Mouse (Mus musculus) frontal cortex, postnatal 36 days (tissue): ENCODE results near the gene Qtrt1.

ENCODE experiments used
- DNase-seq, 2 experiments: peaks; one replicate each; pipeline ENCODE4 v3.0.0; 2022; ENCODE audit warnings: low spot score in 2 of 2

Gene Qtrt1

DNA sequence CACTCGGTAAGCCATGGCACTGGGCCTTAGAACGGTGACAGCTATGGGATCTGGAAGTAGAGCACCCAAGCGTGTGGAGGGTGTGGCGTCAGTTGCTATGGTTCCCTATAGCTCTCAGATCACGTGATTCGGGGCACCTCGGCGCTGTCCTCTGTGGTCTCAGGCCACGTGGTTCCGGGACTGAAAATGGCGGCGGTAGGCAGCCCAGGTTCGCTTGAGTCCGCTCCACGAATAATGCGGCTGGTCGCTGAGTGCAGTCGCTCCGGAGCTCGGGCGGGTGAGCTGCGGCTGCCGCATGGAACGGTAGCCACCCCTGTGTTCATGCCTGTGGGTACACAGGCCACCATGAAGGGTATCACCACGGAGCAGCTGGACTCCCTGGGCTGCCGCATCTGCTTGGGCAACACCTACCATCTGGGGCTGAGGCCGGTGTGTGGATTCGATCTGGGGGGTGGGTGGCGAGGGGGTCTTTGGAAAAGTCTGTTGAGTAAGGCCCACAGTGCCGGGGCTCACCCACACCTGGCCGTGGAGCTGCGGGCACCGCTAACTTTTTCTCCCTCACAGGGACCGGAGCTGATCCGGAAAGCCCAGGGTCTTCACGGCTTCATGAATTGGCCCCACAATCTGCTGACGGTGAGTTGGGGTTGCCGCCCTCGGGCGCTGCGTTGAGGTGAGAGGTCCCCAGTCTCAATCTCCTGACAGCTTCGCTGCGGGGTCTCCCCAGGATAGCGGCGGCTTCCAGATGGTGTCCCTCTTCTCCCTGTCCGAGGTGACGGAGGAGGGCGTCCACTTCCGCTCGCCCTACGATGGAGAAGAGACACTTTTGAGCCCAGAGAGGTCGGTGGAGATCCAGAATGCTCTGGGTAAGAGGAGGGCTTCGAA is at the start of gene Qtrt1:
Gene Qtrt1 (plus strand): TSS at position 169 of the 882 bp plus-strand sequence.
- DNase-seq: peak; percentile 88 to 93

DNA sequence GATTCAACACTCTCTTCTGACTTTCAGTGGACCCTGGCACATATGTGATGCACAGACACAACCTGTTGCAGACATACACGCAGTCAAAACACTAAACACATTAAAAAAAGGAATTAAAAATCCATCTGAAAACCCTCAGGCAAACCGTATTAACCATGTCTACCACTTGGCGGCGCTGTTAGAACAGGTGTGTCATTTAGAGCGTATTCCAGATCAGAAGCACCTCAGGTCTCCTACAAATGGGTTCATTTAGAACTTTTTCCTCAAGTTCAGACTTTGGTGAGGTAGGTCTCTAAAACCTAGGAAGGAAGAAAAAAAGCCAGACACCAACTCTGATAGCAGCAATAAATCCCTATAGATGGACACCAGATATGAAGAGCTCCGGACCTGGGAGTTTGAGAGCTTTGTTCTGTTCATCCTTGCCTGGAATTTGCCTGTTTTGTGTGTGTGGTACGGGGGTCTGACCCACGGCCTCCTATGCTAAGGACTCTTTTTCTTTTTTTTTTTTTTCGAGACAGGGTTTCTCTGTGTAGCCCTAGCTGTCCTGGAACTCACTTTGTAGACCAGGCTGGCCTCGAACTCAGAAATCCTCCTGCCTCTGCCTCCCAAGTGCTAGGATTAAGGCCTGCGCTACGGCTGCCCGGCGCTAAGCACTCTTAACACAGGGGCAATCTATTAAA is 45.0 kb upstream of the Qtrt1 start:
- peak; percentile 59 to 69 for DNase-seq

DNA sequence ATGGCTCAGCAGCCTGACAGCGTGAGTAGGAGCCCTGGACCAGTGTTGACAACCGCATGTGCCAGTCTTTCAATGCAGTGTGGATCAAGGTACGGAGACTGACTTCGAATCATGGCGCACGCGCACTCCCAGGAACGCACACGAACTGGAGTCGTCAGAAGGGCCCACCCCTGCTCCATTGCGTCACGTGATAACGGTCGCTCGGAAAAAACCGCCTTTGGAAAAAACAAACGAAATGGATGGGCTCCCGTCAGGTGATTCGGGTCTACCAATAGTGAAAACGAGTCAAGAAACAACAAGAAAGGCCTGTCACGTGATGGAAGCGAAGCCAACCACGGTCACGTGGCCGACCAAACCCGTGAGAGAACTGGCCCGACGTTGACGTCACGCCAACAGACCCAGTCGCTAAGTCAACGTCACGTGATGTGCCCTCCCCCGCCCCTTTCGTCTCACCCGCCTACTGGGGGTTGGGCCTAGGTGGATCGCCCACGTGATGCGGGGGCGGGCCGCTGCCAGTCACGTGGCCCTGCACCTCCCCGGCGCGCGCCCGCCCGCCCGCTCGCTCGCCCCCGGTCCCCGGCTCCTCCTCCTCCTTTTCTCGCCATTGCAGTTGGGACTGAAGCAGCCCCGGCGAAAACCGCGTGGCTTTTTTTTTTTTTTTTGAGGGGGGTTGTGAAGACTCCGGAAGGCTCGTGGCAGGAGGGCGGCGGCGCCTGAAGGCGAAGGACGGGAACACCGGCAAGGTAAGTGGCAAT is 44.1 kb upstream of the Qtrt1 start, which contains the start of gene Ilf3:
Gene Ilf3 (plus strand): TSS at position 515 of the 755 bp plus-strand sequence.
- peak; percentile 100 for DNase-seq

DNA sequence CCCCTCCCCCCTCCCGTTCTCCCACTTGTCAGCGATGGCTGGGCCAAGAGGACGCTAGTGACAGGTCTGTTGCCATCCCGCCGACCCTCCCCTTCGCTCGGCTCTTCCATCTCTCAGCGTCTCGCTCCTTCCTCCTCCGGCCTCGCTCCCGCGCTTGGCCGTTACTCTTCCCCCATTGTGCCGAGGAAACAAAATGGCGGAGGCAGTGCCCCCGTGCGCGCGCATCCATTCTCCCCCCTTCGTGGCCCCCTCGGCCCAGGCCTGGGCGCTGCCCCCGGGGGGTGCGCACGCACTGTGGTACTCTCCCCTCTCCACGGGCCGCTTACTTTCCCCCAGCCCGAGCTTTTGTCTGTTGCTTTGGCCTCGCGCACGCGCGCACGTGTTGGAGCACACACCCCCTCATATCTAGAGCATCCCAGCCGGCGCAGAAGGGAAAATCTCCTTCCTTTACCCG is 43.5 kb upstream of the Qtrt1 start:
- peak; percentile 67 to 68 for DNase-seq

DNA sequence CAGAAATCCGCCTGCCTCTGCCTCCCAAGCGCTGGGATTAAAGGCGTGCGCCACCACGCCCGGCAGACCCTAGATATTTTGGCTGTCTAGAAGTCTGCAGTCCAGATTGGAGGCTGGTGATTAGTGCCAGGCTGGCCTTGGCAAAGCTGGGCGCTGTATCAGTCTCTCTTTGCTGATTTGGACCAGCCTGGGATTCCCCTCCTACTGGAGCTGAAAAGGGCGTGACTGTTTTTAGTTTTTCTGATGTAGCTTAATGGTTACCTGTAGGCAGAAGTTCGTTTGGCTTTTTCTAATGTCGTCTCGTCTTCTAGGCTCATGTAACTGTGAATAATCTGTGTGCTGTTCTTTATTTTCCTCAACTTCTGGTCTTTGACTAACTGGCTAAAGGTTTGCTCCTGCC is 42.6 kb upstream of the Qtrt1 start:
- no peak for DNase-seq

GRCm38 (mm10) chr9:21370876-21371275 is 40.8 kb upstream of the Qtrt1 start:
- DNase-seq: no peak

DNA sequence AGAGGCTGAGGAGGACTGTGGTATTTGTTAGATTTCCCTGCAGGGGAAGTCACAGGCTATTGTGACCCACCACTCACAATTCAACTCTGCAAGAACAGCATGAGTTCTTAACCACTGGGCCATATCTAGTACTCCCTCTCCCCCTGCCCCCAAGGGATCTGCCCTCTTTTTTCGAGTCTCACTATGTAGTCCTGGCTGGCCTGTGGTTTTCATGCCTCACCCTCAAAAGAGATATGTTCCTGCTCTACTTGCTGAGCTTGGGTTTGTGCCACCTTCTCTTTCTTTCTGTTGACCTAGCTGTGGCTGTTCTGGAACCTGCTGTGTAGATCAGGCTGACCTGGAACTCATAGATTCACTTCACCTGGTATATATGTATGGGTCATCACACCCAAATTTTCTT is 39.1 kb upstream of the Qtrt1 start:
- DNase-seq: no peak

DNA sequence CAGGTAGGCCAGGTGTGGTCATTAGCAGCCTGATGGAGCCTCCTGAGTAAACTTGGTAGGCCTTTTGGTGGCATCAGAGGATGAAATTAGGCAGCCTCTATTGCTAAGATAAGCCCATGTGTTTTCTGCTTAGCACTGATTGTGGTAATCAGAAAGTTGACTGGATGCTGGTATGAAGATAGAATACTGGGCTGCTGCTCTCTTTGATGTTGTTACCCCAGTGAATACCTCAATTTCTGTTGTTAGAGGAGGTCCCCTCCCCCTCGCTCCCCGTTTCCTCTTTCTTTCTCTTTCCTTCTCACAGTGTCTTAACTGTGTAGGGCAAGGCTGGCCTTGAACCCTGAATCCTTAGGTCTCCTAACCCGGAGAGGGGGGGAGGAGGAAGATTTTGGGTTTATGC is 32.4 kb upstream of the Qtrt1 start:
- DNase-seq: no peak

DNA sequence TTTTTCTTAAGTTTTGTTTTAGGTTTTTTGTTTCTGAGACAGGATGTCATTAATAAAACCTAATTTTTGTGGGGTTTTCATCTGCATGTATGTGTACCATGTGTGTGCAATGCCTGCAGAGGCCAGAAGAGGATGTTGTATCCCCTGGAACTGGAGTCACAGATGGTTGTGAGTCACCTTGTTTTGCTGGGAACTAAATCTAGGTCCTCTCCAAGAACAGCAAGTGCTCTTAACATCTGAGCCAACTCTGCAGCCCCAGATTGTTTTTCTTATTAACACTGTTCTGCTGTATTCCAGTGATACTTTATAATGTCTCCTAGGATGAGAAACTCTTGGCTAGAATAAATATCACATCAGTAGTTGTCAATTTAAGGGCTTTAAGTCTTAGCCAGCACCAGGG is 30.8 kb upstream of the Qtrt1 start:
- no peak for DNase-seq

GRCm38 (mm10) chr9:21383966-21384365 is 27.7 kb upstream of the Qtrt1 start:
- no peak for DNase-seq

DNA sequence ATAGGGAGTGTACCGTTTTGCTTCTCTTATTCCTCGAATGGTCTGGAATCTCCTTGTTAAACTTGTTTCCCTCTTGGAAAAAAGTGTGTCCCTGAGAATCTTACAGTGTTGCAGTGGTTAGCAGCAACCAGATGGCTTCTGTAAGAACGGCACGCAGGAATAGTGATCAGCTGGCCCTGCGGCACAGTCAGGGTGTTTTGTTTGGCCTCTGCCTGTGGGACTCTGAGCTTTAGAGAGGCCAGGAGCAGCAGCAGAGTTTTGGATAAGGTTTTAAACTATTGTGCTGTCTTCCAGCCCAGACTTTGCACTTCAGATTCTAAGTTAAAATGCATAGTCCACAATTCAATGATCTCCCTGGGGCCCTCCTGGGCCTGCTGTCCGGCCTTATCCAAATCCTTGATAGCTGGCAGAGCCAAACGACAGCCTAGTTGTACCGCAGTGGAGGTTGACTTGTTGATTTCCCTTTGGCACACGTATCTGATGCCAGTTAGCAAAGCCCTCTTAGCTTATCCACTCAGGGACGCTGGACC is 18.9 kb upstream of the Qtrt1 start:
- DNase-seq: no peak

GRCm38 (mm10) chr9:21395692-21396091 is 15.9 kb upstream of the Qtrt1 start:
- DNase-seq: no peak

DNA sequence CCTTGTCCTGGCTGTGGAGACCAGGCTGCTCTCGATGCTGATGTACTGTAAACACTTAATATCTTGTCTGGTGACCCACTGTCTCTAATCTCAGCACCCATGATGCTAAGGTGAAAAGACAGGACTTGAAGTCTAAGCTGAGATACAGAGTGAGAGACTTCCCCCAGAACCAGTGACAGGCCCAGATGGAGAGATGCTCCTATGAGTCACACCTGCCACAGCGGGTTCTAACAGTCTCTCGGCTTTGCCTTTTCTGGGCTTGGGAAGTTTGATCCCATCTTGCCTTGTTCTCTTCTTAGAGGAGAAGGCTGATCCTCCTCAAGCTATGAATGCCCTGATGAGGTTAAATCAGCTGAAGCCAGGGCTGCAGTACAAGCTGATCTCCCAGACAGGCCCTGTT is 14.5 kb upstream of the Qtrt1 start:
- no peak for DNase-seq

GRCm38 (mm10) chr9:21401042-21401441 is 10.6 kb upstream of the Qtrt1 start:
- no peak for DNase-seq

DNA sequence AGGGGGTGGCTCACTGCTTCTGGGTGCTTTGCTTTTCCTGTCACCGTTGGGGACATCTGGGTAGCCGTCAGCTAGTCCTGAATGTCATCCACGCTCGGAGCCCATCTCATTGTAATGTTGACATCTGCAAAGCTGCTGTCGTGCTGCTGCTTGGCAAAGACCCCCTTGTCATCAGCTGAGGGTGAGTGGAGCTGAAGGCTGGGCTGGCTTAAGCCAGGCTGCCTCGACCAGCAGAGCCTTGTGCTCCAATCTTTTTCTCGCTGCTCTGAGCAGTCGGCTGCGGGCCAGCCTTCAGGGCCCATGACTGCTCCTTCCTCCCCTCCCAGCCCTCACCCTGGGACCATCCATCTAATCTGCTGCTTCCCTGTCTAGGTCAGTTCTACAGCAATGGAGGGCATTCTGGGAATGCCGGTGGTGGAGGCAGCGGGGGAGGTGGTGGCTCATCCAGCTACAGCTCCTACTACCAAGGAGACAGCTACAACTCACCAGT is 8.8 kb upstream of the Qtrt1 start:
- no peak for DNase-seq

- DNase-seq: no peak
Measured at GRCm38 (mm10) chr9:21403745-21404144, 7.9 kb upstream of the Qtrt1 start.

GRCm38 (mm10) chr9:21405525-21405924 is 6.1 kb upstream of the Qtrt1 start:
- DNase-seq: no peak

GRCm38 (mm10) chr9:21407951-21408350 is 3.7 kb upstream of the Qtrt1 start:
- no peak for DNase-seq

DNA sequence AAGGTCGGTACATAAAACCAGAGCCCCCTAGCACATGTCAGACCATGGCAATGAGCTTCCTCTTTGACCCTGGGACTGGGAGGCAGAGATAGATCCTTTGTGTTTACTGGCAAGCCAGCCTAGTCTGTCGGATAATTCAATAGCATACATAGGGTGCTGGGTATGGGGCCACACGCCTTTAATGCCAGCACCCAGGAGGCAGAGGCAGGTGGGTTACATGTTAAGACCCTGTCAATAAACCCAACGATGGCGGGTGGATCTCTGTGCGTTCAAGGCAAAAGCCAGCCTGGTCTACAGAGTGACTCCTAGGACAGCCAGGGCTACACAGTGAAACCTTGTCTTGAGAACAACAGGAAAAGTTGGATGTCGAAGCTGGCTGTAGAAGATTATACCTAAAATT is 3.0 kb upstream of the Qtrt1 start:
- no peak for DNase-seq

- peak; percentile 84 to 91 for DNase-seq
Measured at GRCm38 (mm10) chr9:21409592-21410317, 1.9 kb upstream of the Qtrt1 start.

DNA sequence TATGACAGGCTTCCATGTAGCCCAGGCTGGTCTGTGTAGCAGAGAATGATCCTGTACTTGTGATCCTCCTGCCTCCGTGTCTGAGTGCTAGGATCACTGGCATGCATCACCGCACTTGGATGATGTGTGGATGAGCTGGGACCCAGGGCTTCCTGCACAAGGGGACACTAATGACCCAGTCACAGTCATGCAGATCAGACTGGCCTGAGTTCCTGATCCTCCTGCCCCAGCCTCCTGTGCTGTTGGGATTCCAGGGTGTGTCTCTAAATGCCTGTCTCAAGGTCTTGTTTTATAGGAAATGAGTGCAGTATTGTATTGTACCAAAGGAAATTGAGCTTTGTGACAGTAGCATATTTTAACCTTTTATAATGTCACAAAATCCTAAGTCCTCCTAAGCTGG is 6.2 kb downstream of the Qtrt1 start:
- no peak for DNase-seq
